Mouse (Mus musculus) heart, embryonic 13.5 days (tissue): Measurements from ENCODE around the gene Arvcf. TPM values are rescaled to one million over a fixed set of nuclear protein-coding genes. Genes with fewer than 3 reads are reported as not detected.

Experiments used
- ATAC-seq: fragments of 200-750 bp; cut with Nextera tagmentation; 2 replicates; pipeline ENCODE4 v1.8.0; 2017; ENCODE audit warnings: moderate TSS enrichment; ENCODE audit not compliant: insufficient number of reproducible peaks, low FRiP score, low TSS enrichment; ENCODE audit errors: extremely low read depth
- H3K27ac ChIP-seq: fragments of 300-500 bp; sonication (generic); replicated peaks from 2 replicates; pipeline ENCODE4 v1.5.1; 2015; ENCODE audit warnings: moderate library complexity, mild to moderate bottlenecking, inconsistent platforms
- H3K27me3 ChIP-seq: fragments of 300-500 bp; sonication (generic); replicated peaks from 2 replicates; pipeline ENCODE4 v1.6.1; 2015; ENCODE audit warnings: mild to moderate bottlenecking, inconsistent platforms
- H3K36me3 ChIP-seq: fragments of 300-500 bp; sonication (generic); 2 replicates; pipeline ENCODE4 v1.6.1; 2015; ENCODE audit warnings: mild to moderate bottlenecking, inconsistent platforms
- H3K4me1 ChIP-seq: fragments of 300-500 bp; sonication (generic); 2 replicates; pipeline ENCODE4 v1.6.1; 2015; ENCODE audit warnings: inconsistent platforms
- H3K4me2 ChIP-seq: fragments of 300-500 bp; sonication (generic); 2 replicates; pipeline ENCODE4 v1.6.1; 2015; ENCODE audit warnings: inconsistent platforms, mild to moderate bottlenecking, moderate library complexity
- H3K4me3 ChIP-seq: fragments of 300-500 bp; sonication (generic); 2 replicates; pipeline ENCODE4 v1.5.1; 2015; ENCODE audit warnings: moderate library complexity, mild to moderate bottlenecking, inconsistent platforms
- H3K9ac ChIP-seq: fragments of 300-500 bp; sonication (generic); 2 replicates; pipeline ENCODE4 v1.6.1; 2015; ENCODE audit warnings: inconsistent platforms, mild to moderate bottlenecking, moderate library complexity
- H3K9me3 ChIP-seq: fragments of 300-500 bp; sonication (generic); 2 replicates; pipeline ENCODE4 v1.6.1; 2016; ENCODE audit warnings: inconsistent platforms
- WGBS: fragments of 180-500 bp; shearing (Covaris S2); methylation state at CpG from one replicate; pipeline ENCODE4 v1.1.7; 2015; ENCODE audit warnings: mixed read lengths; 5-methylcytosine and 5-hydroxymethylcytosine counted together
- polyA plus RNA-seq: library from polyadenylated mRNA; unstranded; fragments of >200 nt; fragmentation: Nextera tagmentation; extraction: Ambion mirVana; gene quantifications from 2 replicates; pipeline ENCODE4 v1.2.1, GENCODE M21; 2015

Arvcf gene
- polyA plus RNA-seq, result 31.8 and 32.0 TPM in 2 replicates

DNA sequence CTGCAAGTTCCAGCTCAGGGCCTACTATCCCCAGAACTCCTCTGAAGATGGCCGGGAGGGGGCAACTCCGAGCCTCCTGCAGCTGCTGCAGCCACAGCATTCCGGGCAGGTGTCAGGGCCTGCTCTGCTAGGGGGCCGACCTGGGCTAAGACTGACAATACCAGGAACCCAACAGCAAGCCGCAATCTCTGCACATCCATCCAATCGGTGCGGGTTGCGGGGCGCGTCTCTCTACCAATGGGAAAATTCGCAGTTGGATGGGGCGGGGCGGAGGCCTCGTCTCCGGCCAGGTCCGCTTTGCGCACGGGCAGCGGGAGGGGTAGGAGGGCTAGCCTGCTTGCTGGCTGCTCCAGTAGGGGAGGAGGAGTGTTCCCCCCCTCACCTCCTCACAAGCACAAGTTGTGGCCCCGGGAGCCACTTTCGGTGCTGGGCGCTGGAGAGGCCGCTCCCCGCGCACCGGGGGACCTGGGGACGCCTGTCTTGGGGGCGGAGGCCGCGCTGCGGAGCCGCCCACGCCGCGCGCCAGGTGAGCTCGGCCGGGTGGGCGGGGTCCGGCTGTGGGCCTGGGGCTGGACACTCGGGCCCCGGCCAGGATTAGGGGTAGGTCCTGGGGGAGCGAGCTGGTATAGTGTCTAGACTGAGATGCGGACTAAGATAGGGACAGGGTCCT is at the start of gene Arvcf, which contains the start of gene Tango2:
Arvcf (plus strand) TSS at position 252 of the 670 bp plus-strand sequence.
Tango2 (minus strand) TSS at position 173 of the 670 bp plus-strand sequence.
- Histone ChIP-seq H3K27ac (0 out of 2 replicates have a peak within 1 kb of the TSS, but pooled peaks have one; percentile 29), H3K36me3 (no peaks in the 10 kb centered on the region), H3K27me3 (peaks cover 31% of the 10 kb centered on the region), H3K4me1 (peaks cover 38% of the 10 kb centered on the region), H3K9ac (peak within 1 kb of the TSS; percentile 83), H3K4me2 (peak within 1 kb of the TSS; percentile 96), H3K9me3 (no peaks in the 10 kb centered on the region), H3K4me3 (peak within 1 kb of the TSS; percentile 73)
- under 1% methylated on average over 44 of the region's 44 CpGs for WGBS
- no peak; the same call in 1 of the 2 replicates for ATAC-seq

DNA sequence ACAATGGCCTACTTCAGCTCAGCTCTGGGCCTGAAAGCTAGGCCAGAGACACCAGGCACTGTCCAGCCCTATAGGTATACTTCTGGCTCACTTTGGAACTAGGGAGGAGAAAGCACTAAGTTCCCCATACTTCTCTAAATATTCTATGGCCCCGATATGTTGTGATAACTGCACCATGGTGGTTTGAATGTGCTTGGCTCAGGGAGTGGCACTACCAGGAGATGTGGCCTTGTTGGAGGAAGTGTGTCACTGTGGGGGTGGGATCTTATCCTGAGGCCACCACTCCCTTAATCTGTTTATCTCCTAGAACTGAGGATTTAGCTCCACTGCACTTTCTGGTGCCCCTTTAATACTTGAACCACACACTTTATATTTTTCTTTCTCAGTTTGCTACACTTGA is 39.8 kb upstream of the Arvcf start:
- H3K4me2 ChIP-seq, result no peak overlapping the region
- 83% methylated on average over 1 of the region's 1 CpGs for WGBS
- H3K9ac ChIP-seq, result no peak overlapping the region
- H3K4me3 ChIP-seq, result no peak overlapping the region
- peaks cover 76% of the 10 kb centered on the region for H3K36me3 ChIP-seq
- H3K27ac ChIP-seq, result no peak overlapping the region
- ATAC-seq, result no peak
- no peaks in the 10 kb centered on the region for H3K4me1 ChIP-seq
- H3K9me3 ChIP-seq, result no peaks in the 10 kb centered on the region
- no peaks in the 10 kb centered on the region for H3K27me3 ChIP-seq

DNA sequence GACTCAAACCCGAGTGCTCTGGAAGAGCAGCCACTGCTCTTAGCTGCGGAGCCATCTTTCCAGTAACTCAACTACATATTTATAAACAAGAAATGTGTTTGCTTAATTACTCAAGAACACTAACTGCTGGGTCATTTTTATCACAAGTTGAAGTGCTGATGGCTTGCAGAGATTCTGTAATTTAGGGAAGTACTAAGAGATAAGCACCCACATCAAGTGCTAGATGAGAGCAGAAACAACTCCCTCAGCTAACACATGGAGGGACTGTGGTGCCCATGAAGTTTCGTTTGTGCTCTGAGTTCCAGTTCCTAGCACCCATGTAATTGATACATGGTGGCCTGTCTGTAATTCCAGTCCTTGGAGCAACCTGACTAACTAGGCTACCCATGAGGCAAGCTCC is 29.0 kb upstream of the Arvcf start:
- Histone ChIP-seq H3K4me1 (no peaks in the 10 kb centered on the region), H3K9ac (no peak overlapping the region), H3K27me3 (no peaks in the 10 kb centered on the region), H3K9me3 (no peaks in the 10 kb centered on the region), H3K36me3 (peaks cover 52% of the 10 kb centered on the region), H3K27ac (no peak overlapping the region), H3K4me2 (no peak overlapping the region), H3K4me3 (no peak overlapping the region)
- ATAC-seq, result no peak
- WGBS, result 76% methylated on average over 3 of the region's 3 CpGs

DNA sequence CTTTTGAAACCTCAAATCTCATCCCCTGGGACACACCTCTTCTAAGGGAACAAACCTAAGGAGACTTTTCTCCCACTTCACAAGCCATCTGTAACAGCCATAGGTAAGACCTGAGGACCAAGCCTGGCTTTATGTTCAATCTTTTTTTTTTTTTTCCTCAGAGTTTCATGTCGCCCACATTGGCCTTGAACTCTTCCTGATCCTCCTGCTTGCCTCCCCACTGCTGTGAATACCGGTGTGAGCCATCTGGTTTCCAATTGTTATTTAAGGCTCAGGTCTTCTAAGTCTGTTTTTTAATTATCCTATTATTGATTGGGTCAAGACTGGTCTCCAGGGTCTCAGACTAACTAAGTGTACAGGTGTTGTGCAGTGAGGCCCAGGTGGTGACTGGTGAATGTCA is 26.5 kb upstream of the Arvcf start:
- H3K4me1 ChIP-seq, result no peaks in the 10 kb centered on the region
- ATAC-seq, result no peak
- 83% methylated on average over 2 of the region's 2 CpGs for WGBS
- no peak overlapping the region for H3K4me2 ChIP-seq
- peaks cover 48% of the 10 kb centered on the region for H3K36me3 ChIP-seq
- no peak overlapping the region for H3K27ac ChIP-seq
- no peaks in the 10 kb centered on the region for H3K9me3 ChIP-seq
- no peak overlapping the region for H3K4me3 ChIP-seq
- H3K27me3 ChIP-seq, result no peaks in the 10 kb centered on the region
- H3K9ac ChIP-seq, result no peak overlapping the region

DNA sequence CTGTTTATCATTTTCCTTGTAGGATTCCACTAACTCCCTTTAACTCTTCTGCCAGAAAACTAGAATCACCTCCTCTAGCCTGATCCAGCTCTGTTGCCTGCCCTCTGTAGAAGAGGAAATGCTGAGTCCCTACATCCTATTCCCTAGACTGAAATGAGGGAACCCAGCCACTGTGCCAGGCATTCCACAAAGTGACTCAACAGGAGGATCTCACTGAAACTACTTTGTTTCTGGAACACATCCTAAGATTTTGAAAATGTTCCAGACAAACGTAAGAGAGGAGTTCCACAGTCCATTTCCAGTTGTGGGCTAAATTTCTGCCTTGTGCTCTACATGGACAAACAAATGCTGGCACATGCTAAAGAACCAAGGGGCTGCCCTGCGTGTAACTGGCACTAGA is 24.5 kb upstream of the Arvcf start:
- WGBS, result 81% methylated on average over 2 of the region's 2 CpGs
- ATAC-seq, result no peak
- no peak overlapping the region for H3K4me2 ChIP-seq

DNA sequence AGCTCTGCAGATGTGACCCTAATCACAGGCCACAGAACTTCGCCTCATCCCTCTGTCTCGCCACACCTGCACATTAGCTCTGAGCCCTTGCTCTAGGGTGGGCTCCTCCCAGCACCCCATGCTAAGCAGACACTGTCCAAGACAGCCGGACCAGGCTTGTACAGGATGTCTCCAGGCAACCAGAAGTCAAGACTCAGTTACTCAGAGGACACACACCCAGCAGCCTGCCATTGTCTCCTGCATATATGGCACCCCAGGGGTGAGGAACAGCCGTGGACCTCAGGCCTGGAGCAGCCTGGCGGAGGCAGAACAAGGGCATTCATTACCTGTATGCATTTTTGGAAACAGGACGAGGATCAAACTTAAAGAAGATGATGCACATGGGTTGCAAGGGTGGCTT is 24.0 kb upstream of the Arvcf start:
- ATAC-seq, result no peak
- Histone ChIP-seq H3K9me3 (no peaks in the 10 kb centered on the region), H3K9ac (no peak overlapping the region), H3K4me2 (no peak overlapping the region), H3K4me1 (peaks cover 13% of the 10 kb centered on the region), H3K27me3 (no peaks in the 10 kb centered on the region), H3K36me3 (peaks cover 36% of the 10 kb centered on the region), H3K4me3 (no peak overlapping the region), H3K27ac (no peak overlapping the region)
- 89% methylated on average over 6 of the region's 6 CpGs for WGBS

More for the DNA sequence above, 24.5 kb upstream of the Arvcf start:
- Histone ChIP-seq H3K9me3 (no peaks in the 10 kb centered on the region), H3K27ac (no peak overlapping the region), H3K27me3 (no peaks in the 10 kb centered on the region), H3K4me1 (peaks cover 8% of the 10 kb centered on the region), H3K36me3 (peaks cover 39% of the 10 kb centered on the region), H3K9ac (no peak overlapping the region), H3K4me3 (no peak overlapping the region)

DNA sequence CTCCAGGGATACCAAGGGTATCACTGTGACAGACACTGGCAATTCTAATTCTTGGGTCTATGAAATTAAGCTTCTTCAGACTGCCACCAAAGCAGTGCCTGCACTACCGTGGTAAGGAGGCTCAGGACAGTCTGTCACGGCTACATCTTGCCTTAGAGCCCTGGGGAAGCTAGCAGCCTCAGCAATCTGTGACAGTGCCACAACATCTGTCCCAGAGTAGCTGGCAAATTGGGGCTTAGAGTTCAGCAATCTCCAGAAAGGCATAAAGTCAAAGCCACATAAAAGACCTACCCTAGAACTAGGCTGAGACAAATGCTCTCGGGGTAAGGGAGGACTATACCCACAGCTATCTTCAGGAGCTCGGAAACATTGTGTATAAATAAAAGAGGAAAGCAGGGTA is 22.2 kb upstream of the Arvcf start:
- 70% methylated on average over 4 of the region's 4 CpGs for WGBS
- Histone ChIP-seq H3K36me3 (peaks cover 28% of the 10 kb centered on the region), H3K4me3 (no peak overlapping the region), H3K9me3 (no peaks in the 10 kb centered on the region), H3K9ac (no peak overlapping the region), H3K27ac (no peak overlapping the region), H3K27me3 (no peaks in the 10 kb centered on the region), H3K4me1 (peaks cover 22% of the 10 kb centered on the region), H3K4me2 (no peak overlapping the region)
- no peak for ATAC-seq

DNA sequence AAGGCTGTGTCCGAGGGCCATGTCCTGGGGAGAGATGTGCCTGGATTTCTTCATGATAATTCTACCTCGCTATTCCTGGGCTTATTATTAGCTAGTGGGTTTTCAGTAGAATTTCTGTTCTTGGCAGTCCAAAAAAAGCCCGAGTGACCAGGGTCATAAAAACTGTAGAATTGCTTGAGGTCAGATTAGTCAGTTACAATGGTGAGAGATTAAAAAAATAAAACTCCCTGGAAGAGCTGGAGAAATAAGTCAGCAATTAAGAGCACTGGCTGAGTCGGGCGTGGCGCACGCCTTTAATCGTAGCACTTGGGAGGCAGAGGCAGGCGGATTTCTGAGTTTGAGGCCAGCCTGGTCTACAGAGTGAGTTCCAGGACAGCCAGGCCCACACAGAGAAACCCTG is 20.0 kb upstream of the Arvcf start:
- no peak for ATAC-seq
- peak overlapping the region; percentile 71 for H3K27ac ChIP-seq
- 93% methylated on average over 9 of the region's 9 CpGs for WGBS

DNA sequence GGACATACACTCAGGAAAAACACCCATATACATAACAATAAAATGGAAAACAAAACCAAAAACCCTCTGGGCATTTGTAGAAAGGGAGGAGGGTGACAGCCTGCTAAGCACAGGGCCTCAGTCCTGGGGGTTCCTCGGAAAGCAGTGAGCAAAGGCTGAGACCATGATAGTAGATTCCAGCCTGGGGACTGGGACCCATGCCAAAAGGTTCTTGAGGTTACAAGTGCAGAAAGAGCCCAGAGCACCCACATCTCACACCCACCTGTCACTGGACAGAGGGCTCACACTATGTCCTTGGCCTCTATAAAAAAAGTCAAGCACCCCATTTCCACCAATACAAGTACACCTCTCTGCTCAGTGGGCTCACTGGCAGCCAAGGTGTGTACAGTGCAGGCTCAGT is 19.5 kb upstream of the Arvcf start:
- no peak overlapping the region for H3K4me2 ChIP-seq
- ATAC-seq, result 0 out of 2 replicates have a peak, but pooled peaks have one; percentile 65
- H3K9me3 ChIP-seq, result no peaks in the 10 kb centered on the region
- no peak overlapping the region for H3K9ac ChIP-seq
- peaks cover 23% of the 10 kb centered on the region for H3K4me1 ChIP-seq
- H3K4me3 ChIP-seq, result no peak overlapping the region
- no peaks in the 10 kb centered on the region for H3K27me3 ChIP-seq
- H3K36me3 ChIP-seq, result peaks cover 25% of the 10 kb centered on the region
- H3K27ac ChIP-seq, result peak overlapping the region; percentile 71
- 56% methylated on average over 1 of the region's 1 CpGs for WGBS

More for the DNA sequence above, 20.0 kb upstream of the Arvcf start:
- no peaks in the 10 kb centered on the region for H3K9me3 ChIP-seq
- H3K4me1 ChIP-seq, result peaks cover 22% of the 10 kb centered on the region
- H3K9ac ChIP-seq, result no peak overlapping the region
- H3K27me3 ChIP-seq, result no peaks in the 10 kb centered on the region
- H3K36me3 ChIP-seq, result peaks cover 26% of the 10 kb centered on the region
- H3K4me2 ChIP-seq, result no peak overlapping the region
- H3K4me3 ChIP-seq, result no peak overlapping the region

DNA sequence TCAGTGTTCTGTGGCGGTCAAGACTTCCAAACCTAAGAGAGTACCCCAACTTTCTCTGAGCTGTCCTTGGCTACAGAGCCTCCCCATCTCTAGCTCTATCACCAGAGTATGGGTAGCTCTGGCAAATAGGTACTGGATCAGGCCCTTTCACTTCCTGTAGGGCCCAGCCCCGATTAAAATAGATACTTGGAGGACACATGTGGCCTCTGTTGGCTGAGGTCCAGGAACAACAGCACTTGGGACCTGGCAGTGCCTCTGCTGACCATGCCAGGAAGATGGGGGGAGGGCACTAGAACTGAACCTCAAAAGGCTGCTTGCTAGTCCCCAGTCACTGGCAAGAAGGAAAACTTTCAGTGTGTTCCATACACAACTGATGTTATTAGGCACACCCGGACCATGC is 14.0 kb upstream of the Arvcf start:
- H3K27me3 ChIP-seq, result no peaks in the 10 kb centered on the region
- no peak overlapping the region; the same call in 1 of the 2 replicates for H3K27ac ChIP-seq
- peaks cover 31% of the 10 kb centered on the region for H3K36me3 ChIP-seq
- no peak for ATAC-seq
- H3K4me3 ChIP-seq, result no peak overlapping the region
- WGBS, result 64% methylated on average over 3 of the region's 3 CpGs
- no peak overlapping the region for H3K4me2 ChIP-seq
- no peak overlapping the region for H3K9ac ChIP-seq
- no peaks in the 10 kb centered on the region for H3K9me3 ChIP-seq
- peaks cover 30% of the 10 kb centered on the region for H3K4me1 ChIP-seq

DNA sequence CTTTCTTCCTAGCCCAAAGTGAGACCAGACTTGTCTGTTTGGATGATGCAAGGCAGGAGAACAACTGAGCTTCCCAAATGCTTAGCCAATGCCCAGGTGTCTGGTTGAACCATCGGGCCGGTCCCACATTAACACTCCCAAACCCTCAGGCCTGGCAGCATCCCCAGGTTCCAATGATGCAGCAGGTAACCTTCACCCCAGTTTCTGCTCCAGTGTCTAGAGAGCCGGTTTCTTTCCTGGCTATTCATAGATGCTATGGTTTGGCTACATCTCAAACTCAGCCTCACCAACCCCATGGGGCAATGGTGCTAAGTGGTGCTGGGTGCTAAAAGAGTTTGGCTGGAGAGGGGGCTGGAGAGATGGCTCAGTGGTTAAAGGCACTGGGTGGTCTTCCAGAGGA is 12.0 kb upstream of the Arvcf start:
- Histone ChIP-seq H3K27me3 (no peaks in the 10 kb centered on the region), H3K9ac (no peak overlapping the region), H3K27ac (no peak overlapping the region), H3K4me2 (no peak overlapping the region), H3K36me3 (peaks cover 31% of the 10 kb centered on the region), H3K4me3 (no peak overlapping the region), H3K4me1 (peaks cover 37% of the 10 kb centered on the region), H3K9me3 (no peaks in the 10 kb centered on the region)
- no peak for ATAC-seq
- WGBS, result 93% methylated on average over 3 of the region's 3 CpGs

DNA sequence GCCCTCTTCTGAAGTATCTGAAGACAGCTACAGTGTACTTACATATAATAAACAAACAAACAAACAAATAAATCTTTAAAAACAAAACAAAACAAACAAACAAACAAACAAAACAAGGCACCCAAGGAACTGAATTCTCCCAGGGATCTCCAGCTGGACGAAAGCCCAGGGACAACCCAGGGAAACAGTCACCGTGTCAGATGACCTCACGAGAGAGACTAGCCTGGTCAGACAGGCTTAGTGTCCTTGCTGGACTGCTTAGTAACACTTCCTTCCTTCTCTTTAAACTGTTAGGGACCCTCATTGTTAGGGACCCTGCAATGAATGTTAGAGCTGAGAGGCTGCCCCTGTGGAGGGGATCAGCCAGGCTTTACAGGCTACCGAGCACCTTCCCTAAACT is 10.7 kb upstream of the Arvcf start:
- Histone ChIP-seq H3K4me1 (peaks cover 46% of the 10 kb centered on the region), H3K27me3 (no peaks in the 10 kb centered on the region), H3K4me2 (no peak overlapping the region), H3K36me3 (peaks cover 21% of the 10 kb centered on the region), H3K9ac (no peak overlapping the region), H3K27ac (no peak overlapping the region), H3K9me3 (no peaks in the 10 kb centered on the region), H3K4me3 (no peak overlapping the region)
- ATAC-seq, result no peak
- 75% methylated on average over 4 of the region's 4 CpGs for WGBS
